Mouse (Mus musculus) gastrocnemius, adult 2 months (tissue): ENCODE results near the gene Pcca. TPM values are rescaled to one million over a fixed set of nuclear protein-coding genes. Genes with fewer than 3 reads are reported as not detected.

Experiments
- DNase-seq: peaks from one replicate; pipeline ENCODE4 v3.0.0; 2022
- H3K27ac ChIP-seq: fragments of 200-600 bp; 2 replicates; pipeline ENCODE4 v1.8.1; 2022; ENCODE audit warnings: mild to moderate bottlenecking
- H3K4me3 ChIP-seq: fragments of 200-600 bp; 2 replicates; pipeline ENCODE4 v1.8.1; 2022; ENCODE audit warnings: mild to moderate bottlenecking, moderate library complexity
- CTCF ChIP-seq: fragments of 200-600 bp; IDR thresholded peaks from 2 replicates; pipeline ENCODE4 v1.8.1; 2022; ENCODE audit warnings: antibody characterized with exemption, mild to moderate bottlenecking, moderate library complexity
- intact Hi-C: fragments of 180-260 bp; cut with DNase I; formaldehyde crosslinking; loops from one replicate; pipeline ENCODE4 v1.15.1; 2025
- total RNA-seq, 2 experiments: library from RNA; stranded (reverse); gene quantifications; 2 replicates each; pipeline ENCODE4 v1.2.3; 2021

Gene Pcca
- total RNA-seq, 2 experiments from 2014 or later, result 37.7 to 58.5 TPM

- intact Hi-C loops, result no loop called here
- no peak overlapping the region for H3K4me3 ChIP-seq
- no peak for DNase-seq
- TF ChIP-seq CTCF, result no peak
- no peak overlapping the region for H3K27ac ChIP-seq
Measured at GRCm38 (mm10) chr14:122790111-122790510, 256.0 kb downstream of the Pcca start.

DNA sequence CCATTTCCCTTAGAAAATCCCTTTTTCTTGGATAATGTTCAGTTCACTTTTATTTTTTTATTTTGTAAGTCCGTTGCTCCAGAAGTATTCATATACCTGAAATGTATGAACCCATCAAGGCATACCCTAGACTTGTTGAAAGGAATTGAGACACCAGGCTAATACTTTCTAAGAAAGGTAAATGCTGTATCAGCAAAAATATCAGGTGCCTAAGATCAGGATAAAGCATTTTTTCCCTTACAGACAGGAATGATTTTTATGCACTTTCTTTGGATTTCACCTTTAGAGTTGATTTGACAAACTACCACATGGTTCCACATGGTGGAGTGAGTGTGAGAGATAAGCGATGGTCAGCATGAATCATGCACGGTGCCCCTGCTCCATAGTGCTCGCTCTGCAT is 259.2 kb downstream of the Pcca start:
- DNase-seq, result no peak
- H3K27ac ChIP-seq, result no peak overlapping the region
- no peak for TF ChIP-seq CTCF
- no peak overlapping the region for H3K4me3 ChIP-seq
- intact Hi-C loops, result no loop called here

- no peak overlapping the region for H3K4me3 ChIP-seq
- TF ChIP-seq CTCF, result no peak
- intact Hi-C loops, result no loop called here
- no peak for DNase-seq
- H3K27ac ChIP-seq, result no peak overlapping the region
Measured at GRCm38 (mm10) chr14:122800296-122800695, 266.2 kb downstream of the Pcca start.

DNA sequence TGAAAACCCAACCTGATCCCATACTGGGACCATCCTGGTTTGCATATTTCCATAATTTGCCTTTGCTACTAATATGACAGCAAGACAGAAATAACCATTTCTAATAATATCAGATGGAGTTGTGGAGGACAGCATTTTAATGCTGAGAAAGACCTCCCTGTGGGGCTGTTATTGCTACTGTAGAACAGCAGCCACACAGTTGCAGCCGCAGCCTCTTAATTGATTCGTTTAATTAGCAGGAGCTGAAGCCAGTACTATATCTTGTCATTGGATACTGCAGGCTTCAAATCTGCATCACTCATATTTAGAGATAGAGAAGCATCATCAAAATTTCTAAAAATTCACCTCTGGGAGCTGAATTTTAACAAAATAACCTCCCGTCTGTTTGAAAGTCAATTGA is 286.9 kb downstream of the Pcca start:
- no peak for DNase-seq
- TF ChIP-seq CTCF, result no peak
- H3K4me3 ChIP-seq, result no peak overlapping the region
- H3K27ac ChIP-seq, result no peak overlapping the region
- intact Hi-C loops, result no loop called here

GRCm38 (mm10) chr14:122823791-122824190 is 289.7 kb downstream of the Pcca start:
- TF ChIP-seq CTCF, result no peak
- DNase-seq, result no peak
- no peak overlapping the region for H3K27ac ChIP-seq
- intact Hi-C loops, result no loop called here
- H3K4me3 ChIP-seq, result no peak overlapping the region

DNA sequence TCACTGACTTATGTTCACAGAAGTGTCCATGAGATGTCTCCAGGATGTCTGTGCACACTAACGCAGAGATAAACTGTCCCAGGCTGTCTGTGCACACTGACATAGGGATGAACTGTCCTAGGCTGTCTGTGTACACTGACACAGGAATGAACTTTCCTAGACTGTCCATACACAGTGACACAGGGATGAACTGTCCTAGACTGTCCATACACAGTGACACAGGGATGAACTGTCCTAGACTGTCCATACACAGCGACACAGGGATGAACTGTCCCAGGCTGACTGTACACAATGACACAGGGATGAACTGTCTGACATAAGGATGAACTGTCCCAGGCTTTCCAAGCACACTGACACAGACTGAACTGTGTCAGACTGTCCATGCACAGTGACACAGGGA is 291.3 kb downstream of the Pcca start:
- DNase-seq, result no peak
- intact Hi-C loops, result no loop called here
- H3K4me3 ChIP-seq, result no peak overlapping the region
- no peak overlapping the region for H3K27ac ChIP-seq
- TF ChIP-seq CTCF, result no peak

DNA sequence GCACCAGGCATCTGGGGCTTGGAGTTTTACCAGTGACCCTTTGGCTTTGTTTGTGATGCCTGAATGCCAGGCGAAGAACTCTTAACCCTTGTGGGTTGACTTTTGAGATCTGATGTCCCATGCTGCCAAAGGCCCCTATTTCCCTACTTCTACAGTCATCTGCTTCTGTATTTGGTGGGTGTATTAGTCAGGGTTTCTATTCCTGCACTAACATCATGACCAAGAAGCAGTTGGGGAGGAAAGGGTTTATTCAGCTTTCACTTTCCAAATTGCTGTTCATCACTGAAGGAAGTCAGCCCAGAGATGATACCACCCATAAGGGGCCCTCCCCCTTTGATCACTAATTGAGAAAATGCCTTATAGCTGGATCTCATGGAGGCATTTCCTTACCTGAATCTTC is 296.3 kb downstream of the Pcca start:
- intact Hi-C loops, result no loop called here
- DNase-seq, result no peak
- TF ChIP-seq CTCF, result no peak

DNA sequence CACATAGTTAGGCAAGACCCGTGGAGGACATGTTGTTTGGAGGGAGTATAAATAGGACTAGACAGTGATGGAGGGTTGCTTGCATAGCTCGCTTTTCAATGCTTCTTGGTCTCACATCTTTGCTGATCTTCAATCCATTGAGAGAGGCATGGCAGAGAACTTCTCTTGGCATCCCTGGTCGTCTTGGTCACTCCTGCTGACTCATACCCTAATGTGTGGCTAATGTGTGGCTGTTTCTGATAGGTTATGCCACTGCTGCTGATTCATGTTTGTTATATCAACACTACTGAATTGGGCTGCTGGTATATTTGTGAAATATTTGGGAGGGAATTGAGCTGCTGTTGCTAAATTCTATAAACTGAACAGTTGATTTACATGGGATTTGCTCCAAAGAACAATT is 299.5 kb downstream of the Pcca start:
- Histone ChIP-seq H3K4me3 (no peak overlapping the region), H3K27ac (no peak overlapping the region)
- TF ChIP-seq CTCF, result no peak
- no peak for DNase-seq
- intact Hi-C loops, result no loop called here

More for the DNA sequence above, 296.3 kb downstream of the Pcca start:
- Histone ChIP-seq H3K4me3 (no peak overlapping the region), H3K27ac (no peak overlapping the region)

GRCm38 (mm10) chr14:122834753-122835152 is 300.6 kb downstream of the Pcca start:
- DNase-seq, result no peak
- TF ChIP-seq CTCF, result no peak
- no peak overlapping the region for H3K4me3 ChIP-seq
- intact Hi-C loops, result no loop called here
- no peak overlapping the region for H3K27ac ChIP-seq

DNA sequence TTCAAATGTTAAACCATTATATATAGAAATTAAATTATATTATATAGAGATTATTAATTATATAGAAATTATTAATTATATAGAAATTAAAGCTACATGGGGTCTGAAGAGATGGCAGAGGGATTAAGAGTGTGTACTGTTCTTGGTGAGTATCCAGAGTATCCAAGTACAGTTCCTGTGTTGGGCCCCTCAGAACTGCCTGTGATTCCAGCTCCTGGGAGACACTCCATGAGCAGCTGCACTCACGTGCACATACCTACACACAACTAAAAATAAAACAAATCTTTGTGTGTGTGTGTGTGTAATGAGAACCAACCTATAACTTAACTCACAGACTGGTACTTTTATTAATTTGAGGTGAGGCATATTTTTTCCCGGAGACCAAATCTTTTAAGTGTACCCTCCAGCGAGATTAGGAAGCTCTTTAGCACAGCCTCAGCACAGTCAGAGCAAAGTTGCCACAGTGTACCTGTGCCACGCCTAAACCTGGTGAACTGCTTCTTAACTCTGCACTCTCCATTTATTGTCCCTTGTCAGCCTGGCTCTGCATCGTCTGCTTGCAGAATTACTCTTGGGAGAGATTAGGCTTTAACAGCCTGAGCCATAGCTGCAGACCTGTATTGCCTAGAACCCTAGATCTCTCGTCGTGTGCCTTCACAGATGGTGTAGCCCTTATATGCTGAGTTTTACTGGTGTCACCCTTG is 301.5 kb downstream of the Pcca start:
- TF ChIP-seq CTCF, result no peak
- H3K27ac ChIP-seq, result no peak overlapping the region
- intact Hi-C loops, result no loop called here
- H3K4me3 ChIP-seq, result no peak overlapping the region
- no peak for DNase-seq

GRCm38 (mm10) chr14:122836221-122836620 is 302.1 kb downstream of the Pcca start:
- no peak overlapping the region for H3K4me3 ChIP-seq
- H3K27ac ChIP-seq, result no peak overlapping the region
- intact Hi-C loops, result no loop called here
- no peak for DNase-seq
- TF ChIP-seq CTCF, result no peak

GRCm38 (mm10) chr14:122837018-122837417 is 302.9 kb downstream of the Pcca start:
- intact Hi-C loops, result no loop called here
- TF ChIP-seq CTCF, result no peak
- Histone ChIP-seq H3K4me3 (no peak overlapping the region), H3K27ac (no peak overlapping the region)
- DNase-seq, result no peak

GRCm38 (mm10) chr14:122852506-122853057 is 318.5 kb downstream of the Pcca start:
- intact Hi-C loops, result no loop called here
- no peak for DNase-seq
- Histone ChIP-seq H3K4me3 (no peak overlapping the region), H3K27ac (no peak overlapping the region)
- no peak for TF ChIP-seq CTCF

- no peak overlapping the region for H3K4me3 ChIP-seq
- intact Hi-C loops, result no loop called here
- no peak overlapping the region for H3K27ac ChIP-seq
- no peak for DNase-seq
- no peak for TF ChIP-seq CTCF
Measured at GRCm38 (mm10) chr14:122859792-122860191, 325.7 kb downstream of the Pcca start.
